Mouse (Mus musculus): ENCODE measurements around the gene Clstn1. TPM values are rescaled to one million over a fixed set of nuclear protein-coding genes. Genes with fewer than 3 reads are reported as not detected.

Clstn1 gene
- total RNA-seq, 2 experiments from 2014 or later: 1,335 to 1,338 TPM

DNA sequence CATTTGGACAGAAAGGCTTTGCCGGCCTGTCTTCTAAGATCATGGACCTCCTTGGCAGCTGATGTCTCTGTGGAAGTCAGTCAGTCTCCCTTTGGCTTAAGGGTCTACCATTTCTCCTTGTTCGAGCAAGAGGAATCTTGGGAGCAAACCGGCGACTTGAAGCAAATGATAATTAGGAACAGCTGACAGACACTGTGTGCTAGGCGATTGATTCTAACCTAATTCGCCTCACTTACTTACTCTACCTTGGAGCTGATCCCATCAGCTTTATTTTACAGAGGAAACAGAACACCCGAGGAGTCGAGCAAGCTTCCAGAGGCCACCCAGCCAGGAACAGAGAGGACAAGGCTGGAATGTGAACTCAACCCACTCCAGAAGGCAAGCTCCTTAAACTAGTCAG lies 105.1 kb downstream of the Clstn1 start:
- intact Hi-C loops (cut with DNase I): no loop called here
- DNase-seq (ENCODE audit: low spot score in 2 of 2): no peak

DNA sequence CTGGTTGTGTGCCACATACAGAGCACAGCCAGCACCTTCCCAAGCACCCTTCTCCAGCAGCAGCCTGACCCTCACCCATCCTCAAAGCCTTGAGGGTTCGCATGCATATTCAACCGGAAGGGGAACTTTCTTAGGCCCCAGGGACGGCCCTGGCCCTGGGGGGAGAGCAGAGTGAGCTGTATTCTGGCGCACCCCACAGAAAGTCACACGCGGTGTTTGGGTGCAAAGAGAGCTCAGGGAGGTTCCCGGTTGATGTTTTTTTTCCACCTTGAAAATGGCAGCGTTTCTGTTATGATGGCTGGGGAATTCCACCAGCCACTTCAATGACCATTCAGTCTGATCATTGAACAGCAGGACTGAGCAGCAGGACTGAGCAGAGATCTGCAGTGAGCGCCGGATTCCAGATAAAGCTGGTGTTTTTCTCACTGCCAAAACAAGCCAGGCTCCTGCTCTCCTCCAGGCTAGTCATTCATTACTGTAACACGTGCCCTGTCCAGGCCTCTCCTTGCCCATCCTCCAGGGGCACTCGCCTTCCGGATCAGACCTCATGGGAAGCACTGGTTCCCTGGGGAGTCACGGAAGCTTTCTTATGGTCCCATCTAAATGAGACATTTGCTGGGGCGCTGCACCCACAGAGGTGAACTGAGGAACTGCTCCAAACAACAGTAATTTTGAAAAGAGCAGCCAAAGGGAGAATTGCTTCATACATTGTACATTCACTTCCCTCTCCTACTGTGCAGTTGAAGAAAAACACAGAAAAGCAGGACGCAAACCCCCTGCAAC lies 110.1 kb downstream of the Clstn1 start:
- no peak for DNase-seq (ENCODE audit: low spot score in 2 of 2)
- intact Hi-C loops (cut with DNase I): no loop called here

DNA sequence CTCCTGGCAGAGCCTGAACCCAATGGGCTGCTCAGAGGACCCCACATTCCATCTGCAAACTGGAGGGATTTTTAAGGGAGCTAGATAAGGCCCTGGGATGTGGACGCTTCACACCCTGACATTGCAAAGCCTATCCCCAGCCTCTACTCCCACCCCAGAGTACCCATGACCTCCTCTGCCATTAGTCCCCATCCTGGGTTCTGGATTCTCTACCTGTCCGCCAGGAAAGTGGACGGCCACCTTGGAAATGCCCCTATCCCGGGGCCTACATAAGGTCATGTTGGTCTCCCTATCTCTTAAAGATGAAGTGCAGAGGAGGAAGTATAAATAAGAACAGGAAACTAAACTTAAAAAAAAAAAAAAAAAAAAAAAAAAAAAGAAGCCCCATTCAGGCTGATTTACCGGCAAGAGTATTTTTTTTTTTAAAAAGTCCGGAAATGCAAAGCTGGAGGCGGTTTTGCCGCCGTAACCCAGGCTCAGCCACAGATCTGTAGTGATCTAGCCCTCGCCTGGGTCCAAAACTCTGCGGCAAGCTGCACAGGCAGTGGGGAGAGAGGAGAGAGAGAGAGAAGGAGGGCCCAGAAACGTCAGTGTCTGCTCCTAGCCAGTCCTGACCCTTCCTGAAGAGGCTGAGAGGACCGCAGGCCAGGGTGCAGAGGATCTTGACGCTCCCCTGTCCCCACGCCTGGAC lies 111.4 kb downstream of the Clstn1 start:
- intact Hi-C loops (cut with DNase I): no loop called here
- no peak for DNase-seq (ENCODE audit: low spot score in 2 of 2)

DNA sequence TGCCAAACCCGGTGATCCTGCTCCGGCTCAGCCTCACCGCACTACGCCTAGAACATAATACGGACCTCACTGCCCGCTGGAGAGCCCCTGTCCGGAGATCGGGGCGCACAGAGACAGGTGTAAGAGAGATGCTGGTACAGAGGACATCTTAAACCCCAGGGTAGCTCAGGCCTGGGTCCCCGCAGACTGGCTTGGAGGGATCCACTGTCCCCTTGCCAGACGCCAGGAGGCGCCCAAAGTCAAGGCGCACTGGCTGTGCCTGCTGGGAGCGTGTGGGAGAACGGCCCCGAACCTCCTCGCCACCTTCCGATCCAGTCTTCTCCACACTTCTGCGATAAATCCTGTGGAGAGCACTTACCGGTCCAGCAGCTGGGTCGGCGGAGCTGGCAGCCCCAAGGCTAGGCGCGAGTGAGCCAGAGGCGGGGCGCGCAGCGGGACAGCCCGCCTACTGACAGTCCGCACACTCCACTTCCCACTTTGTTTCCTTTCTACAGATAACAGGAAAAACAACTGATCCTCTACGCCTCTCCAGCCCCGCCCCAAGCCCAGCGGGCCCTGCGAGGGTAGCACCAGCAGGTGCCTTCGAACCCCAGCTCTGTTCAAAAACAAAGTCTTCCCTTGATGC lies 112.0 kb downstream of the Clstn1 start:
- intact Hi-C loops (cut with DNase I): no loop called here
- peak in 1 of 2 experiments; percentile 35 for DNase-seq (ENCODE audit: low spot score in 2 of 2)

Small RNAs within 50 kb of the gene (microRNA-seq; reads per million reads assigned to microRNA genes)
- 0 to 0.26 reads per million in 2 experiments for gene Mir5616
- 2.4 to 3.2 reads per million in 2 experiments for gene Mir7023

Other genes with a start within 250 kb of the Clstn1 start
- gene Ube4b, start 159.7 kb upstream of the Clstn1 start, total RNA-seq (2021): 100 to 1,000 TPM; 100 to 102 TPM
- not detected for gene Rbp7, start 131.5 kb upstream of the Clstn1 start, total RNA-seq (2021)
- not detected for gene Tmem274, start 109.1 kb upstream of the Clstn1 start, total RNA-seq (2021)
- gene Nmnat1, start 101.3 kb upstream of the Clstn1 start, total RNA-seq (2021): 1 to 10 TPM; 7.7 to 8.6 TPM
- gene Lzic, start 101.2 kb upstream of the Clstn1 start, total RNA-seq (2021): 10 to 100 TPM; 24.6 to 25.4 TPM
- 10 to 100 TPM; 56.1 to 56.5 TPM for gene Ctnnbip1, start 68.2 kb upstream of the Clstn1 start, total RNA-seq (2021)
- 10 to 100 TPM; 21.2 to 25.0 TPM for gene Pik3cd, start 116.1 kb downstream of the Clstn1 start, total RNA-seq (2021)
- 10 to 100 TPM; 63.9 to 66.8 TPM for gene Tmem201, start 151.6 kb downstream of the Clstn1 start, total RNA-seq (2021)
- gene Slc25a33, start 187.8 kb downstream of the Clstn1 start, total RNA-seq (2021): 10 to 100 TPM; 33.6 to 38.2 TPM

Data from left cerebral cortex, postnatal 14 days (tissue).